ENCODE assay signal across 15 mouse cellular contexts in genomic region chr13:43832731-43833130, GRCm38 (mm10). TPM values are rescaled to one million over a fixed set of nuclear protein-coding genes. Genes with fewer than 3 reads are reported as not detected.
A peak's percentile ranks its signal among the peaks of the same experiment; 100 is the strongest.
DNase-seq lines count a peak whose midpoint lies in the region; ATAC-seq lines count a peak whose summit lies in the region.
"Had no signal": no experiment of that assay in that cellular context is flagged by ENCODE, and none has a peak within 500 bp of the region (broad histone marks: within the 10 kb centered on the region; RNA-seq: fewer than 3 reads in every experiment).

No protein-coding gene starts in this region.

- no peaks in the 10 kb centered on the region for H3K27me3 ChIP-seq in limb, embryonic 11.5 days (ENCODE audit: control insufficient read depth, insufficient read depth, low read length)
- H3K27me3 ChIP-seq in limb, embryonic 10.5 days (ENCODE audit: low read depth, poor library complexity, severe bottlenecking): no peaks in the 10 kb centered on the region
- no peaks in the 10 kb centered on the region; the same call in 1 of the 2 replicates for H3K27me3 ChIP-seq in liver, embryonic 11.5 days (replicated peaks; ENCODE audit: control insufficient read depth, insufficient read depth, low read length)
- H3K27me3 ChIP-seq: embryonic facial prominence, embryonic 15.5 days; midbrain, embryonic 13.5 days; neural tube, embryonic 13.5 days had no signal

- no peak overlapping the region for H3K4me2 ChIP-seq in limb, embryonic 11.5 days (ENCODE audit: low read depth, severe bottlenecking)
- H3K4me2 ChIP-seq in liver, embryonic 11.5 days: no peak overlapping the region
- H3K4me2 ChIP-seq: embryonic facial prominence, embryonic 15.5 days; forebrain, embryonic 12.5 days; midbrain, embryonic 13.5 days; neural tube, embryonic 13.5 days had no signal

- H3K9ac ChIP-seq in limb, embryonic 11.5 days (ENCODE audit: low read length): no peak overlapping the region
- H3K9ac ChIP-seq in liver, embryonic 11.5 days (ENCODE audit: low read depth, low read length): no peak overlapping the region
- H3K9ac ChIP-seq: embryonic facial prominence, embryonic 15.5 days; forebrain, embryonic 12.5 days; liver, embryonic 14.5 days; midbrain, embryonic 13.5 days; neural tube, embryonic 13.5 days had no signal

- H3K27ac ChIP-seq in limb, embryonic 11.5 days (replicated peaks; ENCODE audit: low read depth, low read length): no peak overlapping the region
- no peak overlapping the region for H3K27ac ChIP-seq in limb, embryonic 10.5 days
- H3K27ac ChIP-seq in liver, embryonic 11.5 days (ENCODE audit: low read depth, low read length): no peak overlapping the region
- H3K27ac ChIP-seq: embryonic facial prominence, embryonic 15.5 days; forebrain, embryonic 12.5 days; hindbrain, postnatal 0 days; liver, embryonic 14.5 days; midbrain, embryonic 13.5 days; neural tube, embryonic 13.5 days had no signal

- 0 out of 2 replicates have a peak, but pooled peaks cover 2% of the 10 kb centered on the region for H3K4me1 ChIP-seq in limb, embryonic 11.5 days (ENCODE audit: control insufficient read depth, insufficient read depth, low read length)
- H3K4me1 ChIP-seq in limb, embryonic 10.5 days: peaks cover 22% of the 10 kb centered on the region
- no peaks in the 10 kb centered on the region for H3K4me1 ChIP-seq in liver, embryonic 11.5 days (replicated peaks; ENCODE audit: control insufficient read depth, insufficient read depth, low read length)
- H3K4me1 ChIP-seq: embryonic facial prominence, embryonic 15.5 days; midbrain, embryonic 13.5 days; neural tube, embryonic 13.5 days had no signal

- H3K36me3 ChIP-seq in limb, embryonic 11.5 days (ENCODE audit: control insufficient read depth, insufficient read depth, low read length): no peaks in the 10 kb centered on the region
- no peaks in the 10 kb centered on the region for H3K36me3 ChIP-seq in limb, embryonic 10.5 days
- no peaks in the 10 kb centered on the region for H3K36me3 ChIP-seq in liver, embryonic 11.5 days (ENCODE audit: control insufficient read depth, insufficient read depth, low read length)
- H3K36me3 ChIP-seq: embryonic facial prominence, embryonic 15.5 days; forebrain, embryonic 12.5 days; midbrain, embryonic 13.5 days; neural tube, embryonic 13.5 days had no signal

- no peaks in the 10 kb centered on the region for H3K9me3 ChIP-seq in limb, embryonic 11.5 days (ENCODE audit: control insufficient read depth, low read length)
- H3K9me3 ChIP-seq in limb, embryonic 10.5 days (replicated peaks): no peaks in the 10 kb centered on the region
- no peaks in the 10 kb centered on the region for H3K9me3 ChIP-seq in liver, embryonic 11.5 days (ENCODE audit: control insufficient read depth, low read length)
- H3K9me3 ChIP-seq: embryonic facial prominence, embryonic 15.5 days; forebrain, embryonic 12.5 days; midbrain, embryonic 13.5 days; neural tube, embryonic 13.5 days had no signal

- peak; percentile 29 for DNase-seq in limb, embryonic 11.5 days (ENCODE audit: low spot score)
- no peak for DNase-seq in limb, embryonic 10.5 days (ENCODE audit: low spot score)
- DNase-seq in adrenal gland, postnatal 36 days: peak; percentile 50 to 62
- DNase-seq in retina, adult 2 months (ENCODE audit: low read depth, low spot score): peak; percentile 1
- DNase-seq in thymus, postnatal 36 days: peak; percentile 55 to 66
- no peak for DNase-seq in liver, embryonic 11.5 days (ENCODE audit: low spot score)
- no peak for DNase-seq in right cerebral cortex, postnatal 14 days
- DNase-seq: cerebellum, postnatal 36 days; heart, postnatal 14 days had no signal

- H3K4me3 ChIP-seq in limb, embryonic 11.5 days (ENCODE audit: low read depth, low read length): no peak overlapping the region
- no peak overlapping the region for H3K4me3 ChIP-seq in limb, embryonic 10.5 days
- no peak overlapping the region for H3K4me3 ChIP-seq in liver, embryonic 11.5 days (ENCODE audit: low read depth, low read length)
- H3K4me3 ChIP-seq: embryonic facial prominence, embryonic 15.5 days; forebrain, embryonic 12.5 days; midbrain, embryonic 13.5 days; neural tube, embryonic 13.5 days had no signal

- WGBS in limb, embryonic 11.5 days: 13% methylated on average over 7 of the region's 7 CpGs
- WGBS in limb, embryonic 10.5 days: 9% methylated on average over 7 of the region's 7 CpGs
- WGBS in liver, embryonic 11.5 days: 58% methylated on average over 7 of the region's 7 CpGs

- no peak for ATAC-seq in limb, embryonic 11.5 days (ENCODE audit: insufficient number of reproducible peaks, low FRiP score, low TSS enrichment, low read depth)
- ATAC-seq in liver, embryonic 11.5 days (replicated peaks; ENCODE audit: low FRiP score): no peak
- ATAC-seq: hindbrain, postnatal 0 days; midbrain, embryonic 13.5 days had no signal

RNA-seq across cellular contexts. Expression of gene Cd83, which starts 48.2 kb away (rescaled TPM):
- 8.6 and 8.7 TPM in 2 replicates for polyA plus RNA-seq in limb, embryonic 11.5 days (2014; fragmentation: Nextera tagmentation; extraction: Ambion mirVana)
- 4.2 and 5.0 TPM in 2 replicates for polyA plus RNA-seq in limb, embryonic 10.5 days (2016; fragmentation: Nextera tagmentation; extraction: Ambion mirVana)
- 1 to 10 TPM; 3.2 to 4.0 TPM for total RNA-seq in adrenal gland, postnatal 36 days (2021)
- 1.3 and 1.8 TPM in 2 replicates for polyA plus RNA-seq in liver, embryonic 11.5 days (2014; fragmentation: Nextera tagmentation; extraction: Ambion mirVana)

Comparison
In these comparisons a context has a peak if more than half of its experiments do, and no peak if none do; other contexts are left out.
1. DNase-seq: peak in limb, embryonic 11.5 days (single experiment), adrenal gland, postnatal 36 days (2 of 2), retina, adult 2 months (single experiment) and thymus, postnatal 36 days (2 of 2); none in limb, embryonic 10.5 days (single experiment), liver, embryonic 11.5 days (single experiment) and right cerebral cortex, postnatal 14 days (single experiment).